Mouse (Mus musculus): ENCODE results near the gene Prcc. TPM values are rescaled to one million over a fixed set of nuclear protein-coding genes. Genes with fewer than 3 reads are reported as not detected.
"Not testable (repeated sequence)": the region's sequence is repeated elsewhere in the genome, so short reads cannot be mapped to it uniquely, and the experiment has no call there.

Prcc gene
- polyA plus RNA-seq, 1 experiment from 2014 or later: 7.5 TPM

- H3K36me3 ChIP-seq (ENCODE audit: control insufficient read depth, insufficient read depth, low read length): no peaks in the 10 kb centered on the region
- H3K4me2 ChIP-seq (ENCODE audit: low read depth, low read length): no peak overlapping the region
- H3K9me3 ChIP-seq (replicated peaks; ENCODE audit: control insufficient read depth, low read length): no peaks in the 10 kb centered on the region
- no peak overlapping the region for H3K27ac ChIP-seq (ENCODE audit: low read length)
- no peak overlapping the region for H3K9ac ChIP-seq (ENCODE audit: low read length)
- no peak for ATAC-seq (ENCODE audit: insufficient read depth, low FRiP score)
- H3K27me3 ChIP-seq (ENCODE audit: control insufficient read depth, insufficient read depth, low read length): peaks cover 4% of the 10 kb centered on the region; the same call in 1 of the 2 replicates
- H3K4me1 ChIP-seq (ENCODE audit: control insufficient read depth, insufficient read depth, low read length): no peaks in the 10 kb centered on the region
- H3K4me3 ChIP-seq (replicated peaks; ENCODE audit: low read length): no peak overlapping the region
Observed at GRCm38 (mm10) chr3:87840858-87841257, 44.5 kb downstream of the Prcc start.

GRCm38 (mm10) chr3:87838622-87839021, 46.8 kb downstream of the Prcc start:
- H3K27ac ChIP-seq (ENCODE audit: low read length): no peak overlapping the region
- ATAC-seq (ENCODE audit: insufficient read depth, low FRiP score): no peak
- H3K36me3 ChIP-seq (ENCODE audit: control insufficient read depth, insufficient read depth, low read length): no peaks in the 10 kb centered on the region
- under 1% methylated on average over 4 of the region's 4 CpGs for WGBS
- no peak overlapping the region for H3K4me2 ChIP-seq (ENCODE audit: low read depth, low read length)
- no peaks in the 10 kb centered on the region for H3K4me1 ChIP-seq (ENCODE audit: control insufficient read depth, insufficient read depth, low read length)
- H3K4me3 ChIP-seq (replicated peaks; ENCODE audit: low read length): no peak overlapping the region
- peaks cover 4% of the 10 kb centered on the region; the same call in 1 of the 2 replicates for H3K27me3 ChIP-seq (ENCODE audit: control insufficient read depth, insufficient read depth, low read length)
- no peak overlapping the region for H3K9ac ChIP-seq (ENCODE audit: low read length)
- H3K9me3 ChIP-seq (replicated peaks; ENCODE audit: control insufficient read depth, low read length): no peaks in the 10 kb centered on the region

GRCm38 (mm10) chr3:87833482-87833881, 51.9 kb downstream of the Prcc start:
- no peaks in the 10 kb centered on the region for H3K9me3 ChIP-seq (replicated peaks; ENCODE audit: control insufficient read depth, low read length)
- no peak overlapping the region for H3K4me3 ChIP-seq (replicated peaks; ENCODE audit: low read length)
- no peak overlapping the region for H3K27ac ChIP-seq (ENCODE audit: low read length)
- no peaks in the 10 kb centered on the region for H3K4me1 ChIP-seq (ENCODE audit: control insufficient read depth, insufficient read depth, low read length)
- 66% methylated on average over 5 of the region's 5 CpGs for WGBS
- no peaks in the 10 kb centered on the region for H3K36me3 ChIP-seq (ENCODE audit: control insufficient read depth, insufficient read depth, low read length)
- no peak for ATAC-seq (ENCODE audit: insufficient read depth, low FRiP score)
- H3K27me3 ChIP-seq (ENCODE audit: control insufficient read depth, insufficient read depth, low read length): no peaks in the 10 kb centered on the region
- H3K4me2 ChIP-seq (ENCODE audit: low read depth, low read length): no peak overlapping the region
- H3K9ac ChIP-seq (ENCODE audit: low read length): no peak overlapping the region

- ATAC-seq (ENCODE audit: insufficient read depth, low FRiP score): no peak
- Histone ChIP-seq H3K9ac (ENCODE audit: low read length) (no peak overlapping the region), H3K4me1 (ENCODE audit: control insufficient read depth, insufficient read depth, low read length) (no peaks in the 10 kb centered on the region), H3K4me3 (replicated peaks; ENCODE audit: low read length) (no peak overlapping the region), H3K36me3 (ENCODE audit: control insufficient read depth, insufficient read depth, low read length) (no peaks in the 10 kb centered on the region), H3K9me3 (replicated peaks; ENCODE audit: control insufficient read depth, low read length) (no peaks in the 10 kb centered on the region), H3K27ac (ENCODE audit: low read length) (no peak overlapping the region), H3K4me2 (ENCODE audit: low read depth, low read length) (no peak overlapping the region), H3K27me3 (ENCODE audit: control insufficient read depth, insufficient read depth, low read length) (no peaks in the 10 kb centered on the region)
- 82% methylated on average over 7 of the region's 7 CpGs for WGBS
Observed at GRCm38 (mm10) chr3:87832109-87832859, 53.1 kb downstream of the Prcc start.

GRCm38 (mm10) chr3:87829025-87829424, 56.4 kb downstream of the Prcc start:
- 43% methylated on average over 10 of the region's 10 CpGs for WGBS
- H3K4me3 ChIP-seq (replicated peaks; ENCODE audit: low read length): no peak overlapping the region
- no peak for ATAC-seq (ENCODE audit: insufficient read depth, low FRiP score)
- H3K9ac ChIP-seq (ENCODE audit: low read length): no peak overlapping the region
- no peaks in the 10 kb centered on the region for H3K4me1 ChIP-seq (ENCODE audit: control insufficient read depth, insufficient read depth, low read length)
- no peaks in the 10 kb centered on the region for H3K36me3 ChIP-seq (ENCODE audit: control insufficient read depth, insufficient read depth, low read length)
- H3K9me3 ChIP-seq (replicated peaks; ENCODE audit: control insufficient read depth, low read length): no peaks in the 10 kb centered on the region
- no peak overlapping the region for H3K27ac ChIP-seq (ENCODE audit: low read length)
- no peak overlapping the region for H3K4me2 ChIP-seq (ENCODE audit: low read depth, low read length)
- H3K27me3 ChIP-seq (ENCODE audit: control insufficient read depth, insufficient read depth, low read length): no peaks in the 10 kb centered on the region

GRCm38 (mm10) chr3:87828435-87828834, 57.0 kb downstream of the Prcc start:
- H3K9me3 ChIP-seq (replicated peaks; ENCODE audit: control insufficient read depth, low read length): no peaks in the 10 kb centered on the region
- no peaks in the 10 kb centered on the region for H3K36me3 ChIP-seq (ENCODE audit: control insufficient read depth, insufficient read depth, low read length)
- 43% methylated on average over 4 of the region's 4 CpGs for WGBS
- no peak overlapping the region for H3K4me2 ChIP-seq (ENCODE audit: low read depth, low read length)
- no peak for ATAC-seq (ENCODE audit: insufficient read depth, low FRiP score)
- no peaks in the 10 kb centered on the region for H3K27me3 ChIP-seq (ENCODE audit: control insufficient read depth, insufficient read depth, low read length)
- H3K9ac ChIP-seq (ENCODE audit: low read length): no peak overlapping the region
- H3K4me3 ChIP-seq (replicated peaks; ENCODE audit: low read length): no peak overlapping the region
- H3K4me1 ChIP-seq (ENCODE audit: control insufficient read depth, insufficient read depth, low read length): no peaks in the 10 kb centered on the region
- no peak overlapping the region for H3K27ac ChIP-seq (ENCODE audit: low read length)

GRCm38 (mm10) chr3:87824206-87824605, 61.2 kb downstream of the Prcc start, which contains the start of gene Pear1:
Gene Pear1, minus strand, starts transcription at chr3:87824306.
- WGBS: 86% methylated on average over 1 of the region's 1 CpGs
- not testable (repeated sequence) for H3K4me2 ChIP-seq (ENCODE audit: low read depth, low read length); ATAC-seq (ENCODE audit: insufficient read depth, low FRiP score)

GRCm38 (mm10) chr3:87818226-87818625, 67.2 kb downstream of the Prcc start:
- no peak overlapping the region for H3K4me2 ChIP-seq (ENCODE audit: low read depth, low read length)
- H3K27ac ChIP-seq (ENCODE audit: low read length): no peak overlapping the region
- 63% methylated on average over 12 of the region's 12 CpGs for WGBS
- H3K36me3 ChIP-seq (ENCODE audit: control insufficient read depth, insufficient read depth, low read length): no peaks in the 10 kb centered on the region
- ATAC-seq (ENCODE audit: insufficient read depth, low FRiP score): no peak
- no peaks in the 10 kb centered on the region for H3K9me3 ChIP-seq (replicated peaks; ENCODE audit: control insufficient read depth, low read length)
- H3K9ac ChIP-seq (ENCODE audit: low read length): no peak overlapping the region
- no peaks in the 10 kb centered on the region; the same call in 1 of the 2 replicates for H3K27me3 ChIP-seq (ENCODE audit: control insufficient read depth, insufficient read depth, low read length)
- H3K4me3 ChIP-seq (replicated peaks; ENCODE audit: low read length): no peak overlapping the region
- no peaks in the 10 kb centered on the region for H3K4me1 ChIP-seq (ENCODE audit: control insufficient read depth, insufficient read depth, low read length)

More at GRCm38 (mm10) chr3:87824206-87824605, 61.2 kb downstream of the Prcc start, which contains the start of gene Pear1:
- not testable (repeated sequence) for H3K27ac ChIP-seq (ENCODE audit: low read length); H3K27me3 ChIP-seq (ENCODE audit: control insufficient read depth, insufficient read depth, low read length); H3K4me3 ChIP-seq (replicated peaks; ENCODE audit: low read length); H3K4me1 ChIP-seq (ENCODE audit: control insufficient read depth, insufficient read depth, low read length); H3K9me3 ChIP-seq (replicated peaks; ENCODE audit: control insufficient read depth, low read length); H3K9ac ChIP-seq (ENCODE audit: low read length); H3K36me3 ChIP-seq (ENCODE audit: control insufficient read depth, insufficient read depth, low read length)

- ATAC-seq (ENCODE audit: insufficient read depth, low FRiP score): peak; percentile 44; the same call in 1 of the 2 replicates
- H3K9me3 ChIP-seq (replicated peaks; ENCODE audit: control insufficient read depth, low read length): no peaks in the 10 kb centered on the region
- no peak overlapping the region for H3K27ac ChIP-seq (ENCODE audit: low read length)
- H3K9ac ChIP-seq (ENCODE audit: low read length): 0 out of 2 replicates have a peak overlapping the region, but pooled peaks have one; percentile 32
- H3K4me2 ChIP-seq (ENCODE audit: low read depth, low read length): no peak overlapping the region
- H3K4me1 ChIP-seq (ENCODE audit: control insufficient read depth, insufficient read depth, low read length): no peaks in the 10 kb centered on the region
- no peaks in the 10 kb centered on the region for H3K36me3 ChIP-seq (ENCODE audit: control insufficient read depth, insufficient read depth, low read length)
- H3K4me3 ChIP-seq (replicated peaks; ENCODE audit: low read length): no peak overlapping the region
- H3K27me3 ChIP-seq (ENCODE audit: control insufficient read depth, insufficient read depth, low read length): peaks cover 2% of the 10 kb centered on the region; the same call in 1 of the 2 replicates
- WGBS: 8% methylated on average over 12 of the region's 12 CpGs
Observed at GRCm38 (mm10) chr3:87816646-87817093, 68.7 kb downstream of the Prcc start.
